Mouse (Mus musculus): ENCODE measurements around the gene Gtf2h1. TPM values are rescaled to one million over a fixed set of nuclear protein-coding genes. Genes with fewer than 3 reads are reported as not detected.

Gtf2h1 gene
- total and polyA plus RNA-seq, 2 experiments = 6.7 to 33.2 TPM

DNA sequence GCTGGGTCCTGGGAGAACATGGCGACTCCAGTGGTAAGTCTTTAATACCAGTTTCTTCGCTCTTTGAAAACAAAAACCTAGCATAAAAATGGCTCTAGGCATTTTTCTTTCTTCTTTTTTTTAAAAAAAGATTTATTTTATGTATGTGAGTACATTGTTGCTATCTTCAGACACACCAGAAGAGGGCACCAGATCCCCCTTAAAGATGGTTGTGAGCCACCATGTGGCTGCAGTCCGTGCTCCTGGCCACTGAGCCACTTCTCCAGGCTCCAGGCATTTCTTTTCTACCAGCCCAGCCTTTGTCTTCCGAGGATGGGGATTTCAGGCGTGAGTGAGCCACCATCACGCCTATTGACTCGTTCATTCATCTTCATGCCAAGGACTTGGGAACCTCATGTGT lies 55.1 kb downstream of the Gtf2h1 start:
- Histone ChIP-seq H3K36me3 (ENCODE audit: control insufficient read depth, insufficient read depth, low read length) (peaks cover 73% of the 10 kb centered on the region), H3K79me2 (ENCODE audit: control insufficient read depth, insufficient read depth, low read length) (peaks cover 7% of the 10 kb centered on the region; the same call in 1 of the 2 replicates), H3K27me3 (ENCODE audit: control insufficient read depth, insufficient read depth, low read length) (no peaks in the 10 kb centered on the region), H3K9ac (ENCODE audit: low read depth, low read length) (no peak overlapping the region), H3K4me1 (ENCODE audit: control insufficient read depth, insufficient read depth, low read length) (peaks cover 11% of the 10 kb centered on the region), H3K27ac (replicated peaks; ENCODE audit: insufficient read depth, low read depth, low read length) (no peak overlapping the region), H3K4me3 (ENCODE audit: insufficient read depth, low read depth, low read length) (no peak overlapping the region)
- no peak for DNase-seq (ENCODE audit: extremely low read depth, low read depth, low spot score)
- no peak for TF ChIP-seq POLR2A (IDR thresholded peaks at IDR 0.05; ENCODE audit: extremely low read depth, insufficient read depth, low read length)
- TF ChIP-seq CTCF (IDR thresholded peaks at IDR 0.05; ENCODE audit: low read depth, low read length) = no peak
- 65% methylated on average over 7 of the region's 7 CpGs for WGBS

DNA sequence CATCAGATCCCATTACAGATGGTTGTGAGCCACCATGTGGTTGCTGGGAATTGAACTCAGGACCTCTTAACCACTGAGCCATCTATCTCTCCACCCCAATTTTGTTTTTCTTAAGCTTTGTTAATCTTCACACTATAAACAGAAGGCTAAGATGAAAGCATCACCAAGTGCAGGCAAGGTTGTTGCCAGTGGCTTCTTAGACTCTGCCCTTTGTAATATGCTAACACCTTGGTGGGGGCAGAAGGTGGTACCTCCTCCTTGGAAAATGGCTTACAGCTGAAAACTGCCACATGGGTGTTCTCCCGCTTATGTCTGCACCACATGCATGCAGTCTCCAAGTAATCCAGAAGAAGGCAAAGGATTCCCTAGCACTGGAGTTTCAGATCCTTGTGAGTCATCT lies 56.8 kb downstream of the Gtf2h1 start:
- TF ChIP-seq CTCF (IDR thresholded peaks at IDR 0.05; ENCODE audit: low read depth, low read length) (no peak), POLR2A (IDR thresholded peaks at IDR 0.05; ENCODE audit: extremely low read depth, insufficient read depth, low read length) (no peak)
- Histone ChIP-seq H3K27me3 (ENCODE audit: control insufficient read depth, insufficient read depth, low read length) (no peaks in the 10 kb centered on the region), H3K9ac (ENCODE audit: low read depth, low read length) (no peak overlapping the region), H3K4me3 (ENCODE audit: insufficient read depth, low read depth, low read length) (no peak overlapping the region), H3K36me3 (ENCODE audit: control insufficient read depth, insufficient read depth, low read length) (peaks cover 72% of the 10 kb centered on the region), H3K4me1 (ENCODE audit: control insufficient read depth, insufficient read depth, low read length) (peaks cover 10% of the 10 kb centered on the region), H3K27ac (replicated peaks; ENCODE audit: insufficient read depth, low read depth, low read length) (no peak overlapping the region), H3K79me2 (ENCODE audit: control insufficient read depth, insufficient read depth, low read length) (no peaks in the 10 kb centered on the region; the same call in 1 of the 2 replicates)
- WGBS = 92% methylated on average over 1 of the region's 1 CpGs
- no peak for DNase-seq (ENCODE audit: extremely low read depth, low read depth, low spot score)

DNA sequence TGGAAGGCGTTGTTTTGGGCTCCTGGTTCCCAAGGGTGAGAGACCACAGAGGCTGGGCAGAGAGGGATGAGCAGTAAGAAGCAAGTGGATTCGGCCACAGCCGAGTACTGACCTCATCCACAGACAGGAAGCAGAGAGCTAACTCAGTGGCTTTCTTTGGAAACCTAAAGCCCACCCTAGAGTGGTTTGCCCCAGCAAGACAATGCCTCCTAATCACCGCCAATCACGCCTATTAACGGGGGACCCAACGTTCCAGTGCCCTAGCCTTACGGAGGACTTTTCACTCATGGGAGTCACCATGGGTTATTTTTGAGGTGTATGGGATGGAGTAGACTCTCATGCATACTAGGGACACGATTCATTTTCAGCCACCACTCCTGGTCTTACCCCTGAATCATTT lies 57.5 kb downstream of the Gtf2h1 start:
- WGBS = 88% methylated on average over 9 of the region's 9 CpGs
- no peak for DNase-seq (ENCODE audit: extremely low read depth, low read depth, low spot score)
- H3K27me3 ChIP-seq (ENCODE audit: control insufficient read depth, insufficient read depth, low read length) = no peaks in the 10 kb centered on the region
- no peak overlapping the region for H3K4me3 ChIP-seq (ENCODE audit: insufficient read depth, low read depth, low read length)
- peaks cover 67% of the 10 kb centered on the region for H3K36me3 ChIP-seq (ENCODE audit: control insufficient read depth, insufficient read depth, low read length)
- no peak for TF ChIP-seq POLR2A (IDR thresholded peaks at IDR 0.05; ENCODE audit: extremely low read depth, insufficient read depth, low read length)
- TF ChIP-seq CTCF (IDR thresholded peaks at IDR 0.05; ENCODE audit: low read depth, low read length) = no peak
- peaks cover 9% of the 10 kb centered on the region for H3K4me1 ChIP-seq (ENCODE audit: control insufficient read depth, insufficient read depth, low read length)
- no peak overlapping the region for H3K27ac ChIP-seq (replicated peaks; ENCODE audit: insufficient read depth, low read depth, low read length)
- no peak overlapping the region for H3K9ac ChIP-seq (ENCODE audit: low read depth, low read length)
- H3K79me2 ChIP-seq (ENCODE audit: control insufficient read depth, insufficient read depth, low read length) = no peaks in the 10 kb centered on the region

DNA sequence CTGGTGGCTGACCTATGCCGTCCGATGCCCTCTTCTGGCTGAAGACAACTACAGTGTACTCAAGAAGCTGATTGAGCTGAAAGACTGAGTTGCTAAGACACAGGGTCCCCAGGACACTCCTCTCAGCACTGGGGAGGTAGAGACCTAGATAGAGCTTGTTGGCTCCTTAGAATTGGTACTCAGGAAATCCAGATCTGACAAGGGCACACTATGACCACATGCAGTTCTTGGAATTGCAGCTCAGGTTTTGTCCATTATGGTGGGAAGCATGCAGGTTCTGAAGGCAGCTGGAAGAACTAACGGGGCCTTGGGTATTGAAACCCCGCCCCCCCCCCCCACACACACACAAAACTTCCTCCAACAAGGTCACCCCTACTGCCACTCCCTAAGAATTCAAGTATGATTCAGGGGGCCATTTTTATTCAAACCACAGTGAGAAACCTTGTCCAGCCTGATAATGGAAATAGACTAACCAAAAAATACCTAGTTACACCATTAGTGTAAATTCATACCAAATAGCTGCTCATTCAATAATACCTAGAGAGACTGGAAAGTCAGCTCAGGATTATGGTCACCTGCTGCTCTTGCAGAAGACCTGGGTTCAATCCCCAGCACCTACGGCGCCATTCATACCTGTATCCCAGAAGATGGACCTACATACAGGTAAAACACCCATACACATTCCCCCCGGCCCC lies 60.1 kb downstream of the Gtf2h1 start:
- WGBS = 78% methylated on average over 7 of the region's 7 CpGs
- TF ChIP-seq CTCF (IDR thresholded peaks at IDR 0.05; ENCODE audit: low read depth, low read length) = no peak
- no peak for TF ChIP-seq POLR2A (IDR thresholded peaks at IDR 0.05; ENCODE audit: extremely low read depth, insufficient read depth, low read length)

DNA sequence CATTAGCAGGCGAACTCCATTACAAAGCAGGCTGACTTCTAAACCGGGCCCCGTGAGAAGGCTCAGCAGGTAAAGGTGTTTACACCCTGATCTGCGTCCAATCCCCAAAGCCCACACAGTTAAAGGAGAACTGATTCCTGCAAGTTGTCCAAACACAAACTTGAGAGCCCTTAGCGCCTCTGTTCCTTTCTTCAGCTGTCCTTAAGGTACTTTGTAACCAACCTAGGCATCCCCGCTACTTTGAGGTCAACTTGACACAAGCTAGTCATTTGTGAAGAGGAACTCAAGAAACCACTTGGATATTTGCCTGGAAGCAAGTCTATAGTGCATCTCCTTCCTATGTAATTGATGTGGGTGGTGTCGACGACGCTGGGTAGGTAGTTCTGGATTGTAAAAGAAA lies 61.5 kb downstream of the Gtf2h1 start:
- WGBS = 73% methylated on average over 9 of the region's 9 CpGs
- H3K36me3 ChIP-seq (ENCODE audit: control insufficient read depth, insufficient read depth, low read length) = peaks cover 30% of the 10 kb centered on the region

More for the DNA sequence above, 60.1 kb downstream of the Gtf2h1 start:
- Histone ChIP-seq H3K79me2 (ENCODE audit: control insufficient read depth, insufficient read depth, low read length) (no peaks in the 10 kb centered on the region), H3K36me3 (ENCODE audit: control insufficient read depth, insufficient read depth, low read length) (peaks cover 44% of the 10 kb centered on the region), H3K27ac (replicated peaks; ENCODE audit: insufficient read depth, low read depth, low read length) (no peak overlapping the region), H3K4me3 (ENCODE audit: insufficient read depth, low read depth, low read length) (no peak overlapping the region), H3K9ac (ENCODE audit: low read depth, low read length) (no peak overlapping the region), H3K27me3 (ENCODE audit: control insufficient read depth, insufficient read depth, low read length) (no peaks in the 10 kb centered on the region), H3K4me1 (ENCODE audit: control insufficient read depth, insufficient read depth, low read length) (peaks cover 5% of the 10 kb centered on the region; the same call in 1 of the 2 replicates)
- no peak for DNase-seq (ENCODE audit: extremely low read depth, low read depth, low spot score)

DNA sequence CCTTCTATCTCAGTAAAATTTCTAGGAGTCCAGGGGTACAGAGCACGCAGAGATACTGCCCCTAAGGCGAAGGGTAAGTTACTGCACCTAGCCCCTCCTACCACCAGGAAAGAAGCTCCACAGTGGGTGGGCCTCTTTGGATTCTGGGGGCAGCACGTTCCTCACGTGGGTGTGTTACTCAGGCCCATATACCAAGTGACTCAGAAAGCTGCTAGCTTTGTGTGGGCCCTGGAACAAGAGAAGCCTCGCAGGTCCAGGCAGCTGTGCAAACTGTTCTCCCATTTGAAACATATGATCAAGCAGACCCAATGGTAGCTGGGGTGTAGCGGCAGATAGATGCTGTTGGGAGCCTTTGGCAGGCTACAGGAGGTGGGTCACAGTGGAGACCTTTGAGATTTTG lies 63.1 kb downstream of the Gtf2h1 start:
- no peak overlapping the region for H3K27ac ChIP-seq (replicated peaks; ENCODE audit: insufficient read depth, low read depth, low read length)
- peaks cover 14% of the 10 kb centered on the region for H3K36me3 ChIP-seq (ENCODE audit: control insufficient read depth, insufficient read depth, low read length)
- TF ChIP-seq CTCF (IDR thresholded peaks at IDR 0.05; ENCODE audit: low read depth, low read length) (no peak), POLR2A (IDR thresholded peaks at IDR 0.05; ENCODE audit: extremely low read depth, insufficient read depth, low read length) (no peak)
- H3K27me3 ChIP-seq (ENCODE audit: control insufficient read depth, insufficient read depth, low read length) = no peaks in the 10 kb centered on the region
- no peak for DNase-seq (ENCODE audit: extremely low read depth, low read depth, low spot score)
- H3K4me3 ChIP-seq (ENCODE audit: insufficient read depth, low read depth, low read length) = no peak overlapping the region
- 71% methylated on average over 6 of the region's 6 CpGs for WGBS
- H3K9ac ChIP-seq (ENCODE audit: low read depth, low read length) = no peak overlapping the region
- H3K79me2 ChIP-seq (ENCODE audit: control insufficient read depth, insufficient read depth, low read length) = no peaks in the 10 kb centered on the region
- no peaks in the 10 kb centered on the region for H3K4me1 ChIP-seq (ENCODE audit: control insufficient read depth, insufficient read depth, low read length)

More for the DNA sequence above, 61.5 kb downstream of the Gtf2h1 start:
- TF ChIP-seq CTCF (IDR thresholded peaks at IDR 0.05; ENCODE audit: low read depth, low read length) (no peak), POLR2A (IDR thresholded peaks at IDR 0.05; ENCODE audit: extremely low read depth, insufficient read depth, low read length) (no peak)
- no peak for DNase-seq (ENCODE audit: extremely low read depth, low read depth, low spot score)
- Histone ChIP-seq H3K27me3 (ENCODE audit: control insufficient read depth, insufficient read depth, low read length) (no peaks in the 10 kb centered on the region), H3K4me1 (ENCODE audit: control insufficient read depth, insufficient read depth, low read length) (no peaks in the 10 kb centered on the region; the same call in 1 of the 2 replicates), H3K27ac (replicated peaks; ENCODE audit: insufficient read depth, low read depth, low read length) (no peak overlapping the region), H3K79me2 (ENCODE audit: control insufficient read depth, insufficient read depth, low read length) (no peaks in the 10 kb centered on the region), H3K9ac (ENCODE audit: low read depth, low read length) (no peak overlapping the region), H3K4me3 (ENCODE audit: insufficient read depth, low read depth, low read length) (no peak overlapping the region)

All from liver, adult 2 months (tissue).